Mouse (Mus musculus) heart, embryonic 15.5 days (tissue): ENCODE measurements around the gene Foxred1. TPM values are rescaled to one million over a fixed set of nuclear protein-coding genes. Genes with fewer than 3 reads are reported as not detected.

Experiments used
- ATAC-seq: fragments of 200-750 bp; cut with Nextera tagmentation; replicated peaks from 2 replicates; pipeline ENCODE4 v1.8.0; 2017; ENCODE audit warnings: low read depth, moderate TSS enrichment; ENCODE audit not compliant: insufficient number of reproducible peaks, insufficient read depth, low FRiP score
- H3K27ac ChIP-seq: fragments of 300-500 bp; sonication (generic); 2 replicates; pipeline ENCODE4 v1.5.1; 2015; ENCODE audit warnings: mild to moderate bottlenecking, inconsistent platforms
- H3K27me3 ChIP-seq: fragments of 300-500 bp; sonication (generic); 2 replicates; pipeline ENCODE4 v1.6.1; 2015; ENCODE audit warnings: inconsistent platforms
- H3K36me3 ChIP-seq: fragments of 300-500 bp; sonication (generic); 2 replicates; pipeline ENCODE4 v1.6.1; 2015; ENCODE audit warnings: mild to moderate bottlenecking, inconsistent platforms
- H3K4me1 ChIP-seq: fragments of 300-500 bp; sonication (generic); replicated peaks from 2 replicates; pipeline ENCODE4 v1.6.1; 2015; ENCODE audit warnings: inconsistent platforms
- H3K4me2 ChIP-seq: fragments of 300-500 bp; sonication (generic); 2 replicates; pipeline ENCODE4 v1.6.1; 2015; ENCODE audit warnings: inconsistent platforms, mild to moderate bottlenecking, moderate library complexity
- H3K4me3 ChIP-seq: fragments of 300-500 bp; sonication (generic); 2 replicates; pipeline ENCODE4 v1.5.1; 2015; ENCODE audit warnings: mild to moderate bottlenecking, inconsistent platforms
- H3K9ac ChIP-seq: fragments of 300-500 bp; sonication (generic); 2 replicates; pipeline ENCODE4 v1.6.1; 2015; ENCODE audit warnings: mild to moderate bottlenecking, inconsistent platforms
- H3K9me3 ChIP-seq: fragments of 300-500 bp; sonication (generic); replicated peaks from 2 replicates; pipeline ENCODE4 v1.6.1; 2016; ENCODE audit warnings: inconsistent platforms
- WGBS: fragments of 180-500 bp; shearing (Covaris S2); methylation state at CpG from one replicate; pipeline ENCODE4 v1.1.7; 2015; ENCODE audit warnings: mixed read lengths; 5-methylcytosine and 5-hydroxymethylcytosine counted together
- polyA plus RNA-seq: library from polyadenylated mRNA; unstranded; fragments of >200 nt; fragmentation: Nextera tagmentation; extraction: Ambion mirVana; gene quantifications from 2 replicates; pipeline ENCODE4 v1.2.1, GENCODE M21; 2015

Gene Foxred1
- polyA plus RNA-seq, result 65.8 and 67.0 TPM in 2 replicates

DNA sequence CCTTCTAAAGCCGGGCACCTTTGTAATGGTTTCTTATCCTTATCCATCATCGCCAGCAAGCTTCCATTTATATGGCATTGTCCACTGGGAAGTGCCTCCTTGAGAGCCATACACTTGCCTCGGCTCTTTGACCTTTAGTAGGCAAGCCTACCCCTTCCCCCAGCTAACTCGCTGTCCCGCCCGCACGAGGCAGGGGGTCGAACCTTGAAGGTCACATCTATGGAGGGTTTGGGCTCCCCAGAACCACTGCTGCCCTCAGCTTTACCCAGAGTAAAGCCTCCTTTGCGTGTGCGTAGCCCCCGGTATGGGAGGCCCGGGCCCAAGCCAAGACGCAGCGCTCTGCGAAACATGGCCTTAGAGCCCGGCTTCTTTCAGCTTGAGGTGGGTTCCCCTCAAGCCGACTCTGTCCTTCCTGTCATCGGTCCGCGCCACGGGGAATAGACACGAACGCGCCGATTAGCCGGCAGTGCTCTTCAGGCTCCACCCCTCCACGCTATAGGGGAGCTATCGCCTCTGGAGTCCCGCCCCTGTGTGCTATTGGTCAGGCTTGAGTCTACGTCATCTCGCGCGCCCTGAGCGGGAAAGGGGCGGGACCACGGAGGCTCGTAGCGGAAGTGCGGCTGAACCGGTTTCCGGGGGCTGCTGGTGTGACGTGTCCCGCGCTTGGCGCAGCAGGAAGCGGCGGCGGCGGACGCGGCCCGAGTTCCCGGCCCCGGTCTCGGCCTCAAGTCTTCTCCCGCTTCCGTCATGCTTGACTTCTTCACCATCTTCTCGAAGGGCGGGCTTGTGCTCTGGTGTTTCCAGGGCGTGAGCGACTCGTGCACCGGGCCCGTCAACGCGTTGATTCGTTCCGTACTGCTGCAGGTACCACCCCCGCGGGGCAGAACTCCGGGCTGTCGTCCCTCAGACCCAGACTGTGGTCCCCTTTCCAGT is at the start of gene Foxred1:
TSS of gene Foxred1 (minus strand) at position 514 of the 933 bp plus-strand sequence.
- no peaks in the 10 kb centered on the region for H3K9me3 ChIP-seq
- peaks cover 65% of the 10 kb centered on the region for H3K36me3 ChIP-seq
- peak within 1 kb of the TSS; percentile 93 for H3K27ac ChIP-seq
- peak within 1 kb of the TSS; percentile 91 for H3K4me2 ChIP-seq
- H3K27me3 ChIP-seq, result no peaks in the 10 kb centered on the region
- peak; percentile 100 for ATAC-seq
- peak within 1 kb of the TSS; percentile 91 for H3K4me3 ChIP-seq
- H3K4me1 ChIP-seq, result peaks cover 18% of the 10 kb centered on the region
- under 1% methylated on average over 72 of the region's 72 CpGs for WGBS
- H3K9ac ChIP-seq, result peak within 1 kb of the TSS; percentile 83

DNA sequence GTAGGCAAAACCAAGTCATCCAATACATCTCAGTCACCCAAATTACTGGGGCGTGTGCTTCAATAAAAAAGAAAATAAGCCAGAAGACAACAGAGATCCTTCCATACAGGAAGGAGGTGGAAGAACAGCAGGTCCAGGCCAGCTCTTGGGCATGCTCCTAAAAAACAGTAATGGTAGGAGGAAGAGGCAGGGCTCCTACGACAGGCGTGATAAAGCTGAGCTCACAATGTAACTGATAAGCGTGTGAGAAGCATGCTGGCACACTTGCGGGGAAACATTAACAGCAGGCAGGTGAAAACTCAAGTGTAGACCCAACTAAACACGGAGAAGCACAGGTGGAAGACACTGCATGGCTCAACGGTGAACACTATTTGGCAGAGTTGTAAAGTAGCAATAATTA is 46.5 kb upstream of the Foxred1 start:
- WGBS, result 69% methylated on average over 7 of the region's 7 CpGs
- Histone ChIP-seq H3K4me1 (no peaks in the 10 kb centered on the region), H3K36me3 (no peaks in the 10 kb centered on the region), H3K4me2 (no peak overlapping the region), H3K9ac (no peak overlapping the region), H3K4me3 (no peak overlapping the region), H3K9me3 (no peaks in the 10 kb centered on the region), H3K27ac (no peak overlapping the region), H3K27me3 (no peaks in the 10 kb centered on the region)
- no peak for ATAC-seq

DNA sequence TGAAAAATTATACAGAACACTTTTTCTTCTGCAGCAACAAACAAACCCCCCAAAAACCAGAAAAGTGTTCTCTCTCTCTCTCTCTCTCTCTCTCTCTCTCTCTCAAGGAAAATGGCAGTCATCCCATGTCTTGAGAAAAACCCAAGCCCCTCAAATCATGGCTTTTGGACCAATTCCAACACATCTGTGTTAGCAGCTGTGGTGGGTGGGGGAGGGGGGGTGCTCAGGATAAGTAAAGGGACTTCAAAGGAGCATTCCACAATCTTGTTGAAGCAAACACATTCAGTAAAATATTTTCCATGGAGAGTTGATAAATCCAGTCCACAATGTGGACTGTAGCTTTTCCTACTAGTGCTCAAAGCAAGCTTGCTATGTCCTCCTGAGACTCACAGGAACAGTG is 38.6 kb upstream of the Foxred1 start:
- no peak overlapping the region for H3K27ac ChIP-seq
- H3K27me3 ChIP-seq, result no peaks in the 10 kb centered on the region
- H3K4me1 ChIP-seq, result no peaks in the 10 kb centered on the region
- no peak overlapping the region for H3K9ac ChIP-seq
- no peaks in the 10 kb centered on the region for H3K9me3 ChIP-seq
- H3K4me3 ChIP-seq, result no peak overlapping the region
- H3K4me2 ChIP-seq, result no peak overlapping the region
- H3K36me3 ChIP-seq, result no peaks in the 10 kb centered on the region
- no peak for ATAC-seq

DNA sequence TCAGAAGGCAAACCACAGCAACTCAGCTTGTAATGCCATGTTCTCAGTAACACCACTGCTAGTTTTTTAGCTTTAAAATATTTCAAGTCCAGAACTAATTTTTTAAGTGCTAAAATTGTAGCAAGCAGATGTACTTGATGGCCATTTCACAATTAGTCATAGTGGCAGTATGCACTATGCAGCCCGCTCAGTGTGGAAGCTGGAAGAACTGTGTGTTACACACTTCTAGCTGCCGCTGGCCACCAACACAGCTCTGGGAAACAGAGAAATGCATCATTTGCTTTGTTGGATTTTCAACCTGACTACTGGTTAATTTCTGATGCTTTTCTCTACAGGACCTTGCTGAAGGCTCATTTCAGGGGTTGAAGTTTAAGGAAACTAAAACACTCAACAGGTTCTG is 36.5 kb upstream of the Foxred1 start:
- Histone ChIP-seq H3K27me3 (no peaks in the 10 kb centered on the region), H3K9me3 (no peaks in the 10 kb centered on the region), H3K4me2 (no peak overlapping the region), H3K4me3 (no peak overlapping the region), H3K4me1 (no peaks in the 10 kb centered on the region), H3K36me3 (no peaks in the 10 kb centered on the region), H3K9ac (no peak overlapping the region), H3K27ac (no peak overlapping the region)
- 89% methylated on average over 2 of the region's 2 CpGs for WGBS
- no peak for ATAC-seq

DNA sequence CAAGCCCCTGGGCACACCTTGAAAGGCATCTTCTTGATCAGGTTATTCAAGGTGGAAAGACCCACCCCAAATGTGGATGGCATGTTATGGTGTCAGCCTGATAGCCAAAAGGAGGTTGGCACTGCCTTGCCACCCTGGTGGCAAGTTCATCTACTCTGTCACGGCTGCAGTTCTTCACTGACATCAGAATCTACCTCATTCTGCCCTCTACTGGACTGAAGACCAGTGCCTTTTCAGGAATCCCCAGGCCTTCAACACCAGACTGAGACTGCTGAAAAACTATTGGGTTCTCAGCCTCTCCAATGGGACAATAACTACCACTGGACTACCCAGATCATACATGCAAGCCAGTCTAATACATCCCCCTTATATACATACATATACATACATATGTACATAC is 28.9 kb upstream of the Foxred1 start:
- no peak for ATAC-seq
- Histone ChIP-seq H3K27me3 (no peaks in the 10 kb centered on the region), H3K9ac (no peak overlapping the region), H3K4me3 (no peak overlapping the region), H3K9me3 (no peaks in the 10 kb centered on the region), H3K27ac (no peak overlapping the region), H3K4me2 (no peak overlapping the region), H3K4me1 (no peaks in the 10 kb centered on the region), H3K36me3 (no peaks in the 10 kb centered on the region)
- 62% methylated on average over 1 of the region's 1 CpGs for WGBS

DNA sequence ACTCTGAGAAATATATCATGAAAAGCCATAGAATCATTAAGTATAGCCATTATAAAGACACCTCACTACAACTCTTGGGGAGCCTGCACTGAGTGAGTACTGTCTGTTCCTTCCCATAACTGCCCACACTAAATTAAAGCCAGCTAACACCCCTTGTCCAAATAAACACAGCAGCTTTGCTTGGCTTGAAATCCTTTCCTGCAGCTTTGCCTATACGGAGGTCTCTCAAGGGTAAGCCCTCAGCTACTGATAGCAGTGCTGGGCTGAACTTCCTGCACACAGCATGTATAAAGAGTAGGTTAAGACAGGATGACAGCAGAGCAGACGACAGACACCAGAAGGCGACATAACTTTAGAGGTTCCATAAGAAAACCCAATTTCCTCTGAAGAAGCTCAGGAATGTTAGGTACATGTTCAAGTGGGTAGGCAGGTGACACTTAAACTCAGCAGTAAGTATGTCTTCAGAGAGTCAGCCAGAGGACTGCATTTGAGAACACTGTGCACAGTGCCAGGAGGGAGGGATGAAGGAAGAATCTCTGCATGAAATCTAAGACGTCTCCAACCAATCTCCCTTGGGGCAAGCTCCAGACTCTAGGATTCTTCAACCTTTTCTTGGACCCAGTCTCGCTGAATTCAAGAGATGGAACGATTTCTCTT is 28.2 kb upstream of the Foxred1 start:
- no peaks in the 10 kb centered on the region for H3K9me3 ChIP-seq
- H3K4me2 ChIP-seq, result no peak overlapping the region
- no peaks in the 10 kb centered on the region for H3K27me3 ChIP-seq
- H3K27ac ChIP-seq, result no peak overlapping the region
- no peak overlapping the region for H3K4me3 ChIP-seq
- WGBS, result 47% methylated on average over 6 of the region's 6 CpGs
- H3K36me3 ChIP-seq, result no peaks in the 10 kb centered on the region
- no peak overlapping the region for H3K9ac ChIP-seq
- H3K4me1 ChIP-seq, result no peaks in the 10 kb centered on the region
- peak; percentile 62; the same call in 1 of the 2 replicates for ATAC-seq

DNA sequence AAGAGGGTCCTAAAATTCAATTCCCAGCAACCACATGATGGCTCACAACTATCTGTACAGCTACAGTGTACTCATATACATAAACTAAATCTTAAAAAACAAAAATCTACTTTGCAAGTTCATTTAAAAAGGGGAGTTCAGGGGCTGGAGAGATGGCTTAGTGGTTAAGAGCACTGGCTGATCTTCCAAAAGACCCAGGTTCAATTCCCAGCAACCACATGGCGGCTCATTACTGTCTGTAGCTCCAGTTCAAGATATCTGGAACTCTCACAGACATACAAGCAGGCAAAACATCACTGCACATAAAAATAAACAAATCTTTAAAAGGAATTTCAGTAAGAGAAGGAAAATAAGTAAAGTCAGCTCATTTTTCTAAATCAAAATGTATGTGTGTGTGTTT is 27.5 kb upstream of the Foxred1 start:
- Histone ChIP-seq H3K4me2 (no peak overlapping the region), H3K36me3 (no peaks in the 10 kb centered on the region), H3K9me3 (no peaks in the 10 kb centered on the region), H3K27me3 (no peaks in the 10 kb centered on the region), H3K4me1 (no peaks in the 10 kb centered on the region), H3K27ac (no peak overlapping the region; the same call in 1 of the 2 replicates), H3K4me3 (no peak overlapping the region), H3K9ac (no peak overlapping the region)
- ATAC-seq, result no peak
- WGBS, result 88% methylated on average over 1 of the region's 1 CpGs

DNA sequence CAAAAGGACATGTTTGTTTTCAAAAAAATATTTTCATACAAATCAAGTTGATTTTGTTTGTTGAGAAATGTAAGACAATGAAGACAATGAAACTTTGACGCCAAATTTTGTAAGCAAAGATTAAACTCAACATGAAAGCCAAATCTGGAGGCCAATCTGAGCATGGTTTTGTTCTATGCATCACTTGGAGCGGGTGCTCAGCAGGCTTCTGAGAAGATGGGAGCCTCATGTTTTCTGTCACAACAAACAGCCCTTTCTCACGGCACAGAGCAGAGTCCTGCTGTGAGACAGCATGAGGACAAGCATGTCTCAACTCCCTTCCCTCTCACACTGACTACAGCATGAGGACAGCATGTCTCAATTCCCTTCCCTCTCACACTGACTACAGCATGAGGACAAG is 25.1 kb upstream of the Foxred1 start:
- 54% methylated on average over 3 of the region's 3 CpGs for WGBS
- Histone ChIP-seq H3K27ac (no peak overlapping the region), H3K27me3 (no peaks in the 10 kb centered on the region), H3K36me3 (no peaks in the 10 kb centered on the region), H3K4me3 (no peak overlapping the region), H3K9ac (no peak overlapping the region), H3K9me3 (no peaks in the 10 kb centered on the region), H3K4me2 (no peak overlapping the region), H3K4me1 (no peaks in the 10 kb centered on the region)
- ATAC-seq, result no peak

DNA sequence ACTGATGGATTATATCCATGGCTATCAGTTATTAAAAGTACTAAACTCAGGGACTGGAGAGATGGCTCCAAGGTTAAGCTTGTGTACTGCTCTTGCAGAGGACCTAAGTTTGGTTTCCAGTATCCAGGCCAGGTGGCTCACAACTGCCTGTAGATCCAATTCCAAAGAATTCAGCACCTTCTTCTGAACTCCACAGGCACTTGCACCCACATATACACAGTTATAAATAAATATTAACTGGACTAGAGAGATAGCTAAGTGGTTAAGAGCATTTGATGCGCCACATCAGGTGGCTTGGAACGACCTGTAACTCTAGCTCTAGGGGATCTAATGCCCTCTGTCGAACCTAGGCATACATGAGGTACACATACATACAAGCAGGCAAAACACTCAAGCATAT is 17.8 kb upstream of the Foxred1 start:
- H3K9ac ChIP-seq, result no peak overlapping the region
- H3K9me3 ChIP-seq, result no peaks in the 10 kb centered on the region
- no peak overlapping the region for H3K27ac ChIP-seq
- no peak overlapping the region for H3K4me3 ChIP-seq
- no peaks in the 10 kb centered on the region for H3K36me3 ChIP-seq
- H3K4me2 ChIP-seq, result no peak overlapping the region
- no peak for ATAC-seq
- H3K27me3 ChIP-seq, result no peaks in the 10 kb centered on the region
- WGBS, result 82% methylated on average over 3 of the region's 3 CpGs
- no peaks in the 10 kb centered on the region for H3K4me1 ChIP-seq

DNA sequence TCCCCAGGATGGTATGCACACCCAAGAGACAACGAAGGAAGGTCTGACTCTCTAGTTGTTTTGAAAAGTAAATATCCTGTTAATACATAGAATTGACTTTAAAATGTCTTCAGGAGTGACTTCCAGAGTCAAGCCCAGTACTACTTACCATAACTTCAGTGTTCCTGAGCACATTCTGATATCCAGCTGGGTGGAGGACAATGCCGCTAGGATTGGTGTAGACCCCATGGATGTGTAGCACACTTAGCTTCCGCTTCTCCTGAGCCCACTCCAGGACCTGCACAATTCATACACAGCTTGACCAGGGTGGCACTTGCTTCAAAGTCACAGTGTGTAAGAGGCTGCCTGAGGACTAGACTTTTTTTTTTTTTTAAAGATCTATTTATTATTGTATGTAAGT is 12.6 kb upstream of the Foxred1 start:
- H3K4me1 ChIP-seq, result no peaks in the 10 kb centered on the region
- no peak overlapping the region for H3K4me2 ChIP-seq
- H3K27me3 ChIP-seq, result no peaks in the 10 kb centered on the region
- H3K4me3 ChIP-seq, result no peak overlapping the region
- peaks cover 24% of the 10 kb centered on the region for H3K36me3 ChIP-seq
- H3K9me3 ChIP-seq, result no peaks in the 10 kb centered on the region
- ATAC-seq, result no peak
- 94% methylated on average over 3 of the region's 3 CpGs for WGBS
- H3K27ac ChIP-seq, result no peak overlapping the region
- no peak overlapping the region for H3K9ac ChIP-seq

DNA sequence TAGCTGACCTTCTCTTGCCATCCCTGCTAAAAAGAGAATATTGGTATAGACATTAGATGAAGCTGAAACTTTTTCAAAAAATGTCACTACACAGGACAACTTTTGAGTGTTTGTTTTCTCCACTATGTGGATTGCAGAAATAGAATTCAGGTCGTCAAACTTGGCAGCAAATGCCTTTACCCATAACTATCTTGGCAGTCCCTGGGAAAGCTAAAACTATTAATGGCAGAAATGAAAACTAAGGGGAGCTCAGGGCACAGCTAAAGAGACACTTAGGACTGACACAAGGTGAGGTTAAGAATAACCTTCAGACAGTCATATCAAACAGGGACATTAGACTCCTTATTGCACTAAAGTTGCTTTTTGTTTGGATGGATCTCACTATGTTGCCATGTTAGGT is 7.1 kb upstream of the Foxred1 start:
- no peak overlapping the region for H3K9ac ChIP-seq
- whole genome bisulfite sequencing, result 51% methylated on average over 1 of the region's 1 CpGs
- no peak overlapping the region for H3K4me3 ChIP-seq
- no peaks in the 10 kb centered on the region for H3K27me3 ChIP-seq
- no peak for ATAC-seq
- no peak overlapping the region for H3K4me2 ChIP-seq
- H3K27ac ChIP-seq, result no peak overlapping the region
- peaks cover 76% of the 10 kb centered on the region for H3K36me3 ChIP-seq
- no peaks in the 10 kb centered on the region for H3K9me3 ChIP-seq
- no peaks in the 10 kb centered on the region for H3K4me1 ChIP-seq
